Mouse (Mus musculus) kidney, adult 2 months (tissue): Measurements from ENCODE around the gene Tmx2. TPM values are rescaled to one million over a fixed set of nuclear protein-coding genes. Genes with fewer than 3 reads are reported as not detected.

ENCODE experiments used
- DNase-seq: peaks from one replicate; pipeline ENCODE4 v3.0.0; 2021
- H3K27ac ChIP-seq: fragments of 200-500 bp; 2 replicates; pipeline ENCODE4 v1.5.1; 2012; ENCODE audit warnings: low read depth, low read length, control low read depth, inconsistent platforms; ENCODE audit not compliant: insufficient read depth
- H3K27me3 ChIP-seq: fragments of 200-500 bp; replicated peaks from 2 replicates; pipeline ENCODE4 v1.6.1; 2012; ENCODE audit warnings: mild to moderate bottlenecking, moderate library complexity, low read length, inconsistent platforms; ENCODE audit not compliant: control insufficient read depth, insufficient read depth
- H3K36me3 ChIP-seq: fragments of 200-500 bp; 2 replicates; pipeline ENCODE4 v1.6.1; 2012; ENCODE audit warnings: mild to moderate bottlenecking, moderate library complexity, low read length, inconsistent platforms; ENCODE audit not compliant: control insufficient read depth, insufficient read depth
- H3K4me1 ChIP-seq: fragments of 200-500 bp; 2 replicates; pipeline ENCODE4 v1.6.1; 2011; ENCODE audit warnings: low read length; ENCODE audit not compliant: control insufficient read depth, insufficient read depth
- H3K4me3 ChIP-seq: fragments of 200-500 bp; 2 replicates; pipeline ENCODE4 v1.5.1; 2011; ENCODE audit warnings: mild to moderate bottlenecking, low read depth, low read length, control low read depth; ENCODE audit not compliant: insufficient read depth
- CTCF ChIP-seq: fragments of 200-500 bp; conservative IDR thresholded peaks from 2 replicates; pipeline ENCODE4 v1.5.1; 2011; ENCODE audit warnings: low read depth, mild to moderate bottlenecking, control low read depth, low read length, moderate library complexity, mixed read lengths; ENCODE audit not compliant: insufficient read depth, insufficient read length
- POLR2A ChIP-seq: fragments of 200-500 bp; IDR thresholded peaks from one replicate; pipeline ENCODE4 v1.6.1; 2011; ENCODE audit warnings: low read depth, low read length, control low read depth
- WGBS: fragments of 180-500 bp; shearing (Covaris S2); methylation state at CpG from one replicate; pipeline ENCODE4 v1.1.7; 2018; 5-methylcytosine and 5-hydroxymethylcytosine counted together
- polyA plus RNA-seq: library from polyadenylated mRNA; depleted of rRNA; stranded (reverse); fragments of >200 nt; gene quantifications from 2 replicates; pipeline ENCODE4 v1.2.3, GENCODE M21; 2012; rRNA removed

The Tmx2 gene
- polyA plus RNA-seq, 1 experiment = 188 TPM

- 25% methylated on average over 3 of the region's 3 CpGs for WGBS
- H3K4me1 ChIP-seq = peaks cover 38% of the 10 kb centered on the region
- TF ChIP-seq POLR2A = no peak
- TF ChIP-seq CTCF = no peak
- no peaks in the 10 kb centered on the region; the same call in 1 of the 2 replicates for H3K36me3 ChIP-seq
- H3K4me3 ChIP-seq = no peak overlapping the region
- H3K27me3 ChIP-seq = no peaks in the 10 kb centered on the region
- DNase-seq = no peak
- peak overlapping the region; percentile 60 for H3K27ac ChIP-seq
Observed at GRCm38 (mm10) chr2:84627036-84627435, 51.9 kb downstream of the Tmx2 start.

- Histone ChIP-seq H3K4me3 (no peak overlapping the region), H3K4me1 (peaks cover 34% of the 10 kb centered on the region), H3K27me3 (no peaks in the 10 kb centered on the region), H3K36me3 (no peaks in the 10 kb centered on the region; the same call in 1 of the 2 replicates), H3K27ac (peak overlapping the region; percentile 7; the same call in 1 of the 2 replicates)
- TF ChIP-seq POLR2A = no peak
- TF ChIP-seq CTCF = no peak
- no peak for DNase-seq
- 34% methylated on average over 7 of the region's 7 CpGs for WGBS
Observed at GRCm38 (mm10) chr2:84626366-84626975, 52.5 kb downstream of the Tmx2 start.

GRCm38 (mm10) chr2:84624201-84624600, 54.7 kb downstream of the Tmx2 start:
- H3K36me3 ChIP-seq = peaks cover 5% of the 10 kb centered on the region
- DNase-seq = no peak
- 92% methylated on average over 17 of the region's 17 CpGs for WGBS
- peak overlapping the region; percentile 29 for H3K27ac ChIP-seq
- no peaks in the 10 kb centered on the region for H3K27me3 ChIP-seq
- H3K4me1 ChIP-seq = peaks cover 40% of the 10 kb centered on the region
- no peak overlapping the region for H3K4me3 ChIP-seq
- TF ChIP-seq CTCF = no peak
- TF ChIP-seq POLR2A = no peak

- peaks cover 42% of the 10 kb centered on the region for H3K4me1 ChIP-seq
- no peak for TF ChIP-seq POLR2A
- TF ChIP-seq CTCF = no peak
- no peak for DNase-seq
- H3K4me3 ChIP-seq = no peak overlapping the region
- H3K27ac ChIP-seq = peak overlapping the region; percentile 29
- 57% methylated on average over 3 of the region's 3 CpGs for WGBS
- H3K27me3 ChIP-seq = no peaks in the 10 kb centered on the region
- H3K36me3 ChIP-seq = peaks cover 6% of the 10 kb centered on the region
Observed at GRCm38 (mm10) chr2:84623428-84624119, 55.4 kb downstream of the Tmx2 start.

- peaks cover 39% of the 10 kb centered on the region for H3K4me1 ChIP-seq
- no peaks in the 10 kb centered on the region for H3K27me3 ChIP-seq
- 49% methylated on average over 2 of the region's 2 CpGs for WGBS
- peaks cover 6% of the 10 kb centered on the region for H3K36me3 ChIP-seq
- H3K4me3 ChIP-seq = no peak overlapping the region
- H3K27ac ChIP-seq = peak overlapping the region; percentile 82
- TF ChIP-seq POLR2A = no peak
- no peak for TF ChIP-seq CTCF
- no peak for DNase-seq
Observed at GRCm38 (mm10) chr2:84622668-84623067, 56.3 kb downstream of the Tmx2 start.

Other genes starting within 250 kb of the Tmx2 start
- 4.4 and 6.9 TPM in 2 replicates for gene Tfpi, start 202.4 kb downstream of the Tmx2 start, polyA plus RNA-seq
- gene Ctnnd1, start 28.4 kb downstream of the Tmx2 start, polyA plus RNA-seq = 53.2 and 58.7 TPM in 2 replicates
- gene Btbd18, start 20.1 kb downstream of the Tmx2 start, polyA plus RNA-seq = 0.02 TPM in 1 of 2 replicates, not detected in the other
- gene Selenoh, start 8.4 kb downstream of the Tmx2 start, polyA plus RNA-seq = 29.6 and 32.2 TPM in 2 replicates
- not detected in 2 replicates for gene Gm28635, start 1.1 kb downstream of the Tmx2 start, polyA plus RNA-seq
- 7.8 and 9.3 TPM in 2 replicates for gene Med19, start 738 bp downstream of the Tmx2 start, polyA plus RNA-seq
- gene Zdhhc5, start 36.0 kb upstream of the Tmx2 start, polyA plus RNA-seq = 59.6 and 65.8 TPM in 2 replicates
- 9.3 and 11.1 TPM in 2 replicates for gene Clp1, start 48.2 kb upstream of the Tmx2 start, polyA plus RNA-seq
- gene Ypel4, start 54.9 kb upstream of the Tmx2 start, polyA plus RNA-seq = 0.46 and 0.48 TPM in 2 replicates
- 2.0 TPM in 2 replicates for gene Gm19426, start 64.5 kb upstream of the Tmx2 start, polyA plus RNA-seq
- 232 and 288 TPM in 2 replicates for gene Serping1, start 96.3 kb upstream of the Tmx2 start, polyA plus RNA-seq
- gene Ube2l6, start 119.7 kb upstream of the Tmx2 start, polyA plus RNA-seq = 18.1 and 24.1 TPM in 2 replicates
- 2.6 TPM in 1 of 2 replicates, not detected in the other for gene Smtnl1, start 143.5 kb upstream of the Tmx2 start, polyA plus RNA-seq
- gene Timm10, start 147.9 kb upstream of the Tmx2 start, polyA plus RNA-seq = 62.2 and 90.3 TPM in 2 replicates
- 3.6 and 4.3 TPM in 2 replicates for gene Slc43a1, start 159.7 kb upstream of the Tmx2 start, polyA plus RNA-seq
- gene Rtn4rl2, start 207.6 kb upstream of the Tmx2 start, polyA plus RNA-seq = 1.4 and 1.5 TPM in 2 replicates